Mouse (Mus musculus): ENCODE data around the gene Tmprss7. TPM values are rescaled to one million over a fixed set of nuclear protein-coding genes. Genes with fewer than 3 reads are reported as not detected.

The Tmprss7 gene
- polyA plus RNA-seq, 1 experiment from 2014 or later = 0.52 TPM

DNA sequence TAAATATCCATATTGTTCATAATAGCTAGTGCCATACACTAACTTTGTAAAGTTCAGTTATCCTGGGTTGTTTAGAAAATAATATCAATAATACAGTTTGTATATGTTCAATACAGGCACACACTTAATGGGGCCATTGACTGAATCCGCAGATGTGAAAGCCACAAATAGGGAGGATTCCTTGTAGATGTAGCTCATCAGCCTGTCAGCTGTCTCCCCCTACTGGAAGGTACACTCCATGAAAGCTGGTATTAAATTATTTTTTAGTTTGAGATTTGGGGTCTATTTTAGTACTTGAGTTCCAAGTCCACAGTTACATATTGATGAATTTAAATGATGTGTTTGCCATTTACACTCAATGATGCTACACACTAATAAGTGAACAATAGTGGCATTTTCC, 17.0 kb downstream of the Tmprss7 start:
- no peaks in the 10 kb centered on the region for H3K9me3 ChIP-seq
- H3K4me3 ChIP-seq = no peak overlapping the region
- no peaks in the 10 kb centered on the region for H3K27me3 ChIP-seq
- no peak overlapping the region for H3K4me2 ChIP-seq (replicated peaks)
- no peaks in the 10 kb centered on the region for H3K36me3 ChIP-seq
- no peaks in the 10 kb centered on the region for H3K4me1 ChIP-seq
- ATAC-seq (ENCODE audit: low FRiP score, low read depth) = no peak
- H3K27ac ChIP-seq (replicated peaks) = no peak overlapping the region
- WGBS = 31% methylated on average over 1 of the region's 1 CpGs
- no peak overlapping the region for H3K9ac ChIP-seq (replicated peaks)

DNA sequence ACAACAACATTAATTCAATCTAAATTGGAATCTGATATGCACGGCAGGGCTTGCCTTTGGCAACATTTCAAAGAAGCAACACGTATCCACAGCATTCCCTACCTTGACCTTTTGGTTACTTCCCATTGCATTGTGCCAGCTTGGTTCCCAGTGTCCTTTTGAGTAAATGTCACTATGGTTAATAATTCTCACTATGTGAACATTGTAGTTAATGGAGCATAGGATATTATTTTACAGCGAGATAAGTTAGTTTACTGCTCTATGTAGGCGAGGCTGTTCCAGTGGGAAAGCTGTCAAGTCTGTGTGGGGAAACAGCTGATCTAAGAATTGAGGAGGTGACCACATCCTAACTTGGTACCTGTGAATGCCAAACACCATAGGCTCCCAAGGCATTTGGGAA, 23.5 kb downstream of the Tmprss7 start:
- 79% methylated on average over 4 of the region's 4 CpGs for WGBS
- Histone ChIP-seq H3K27ac (replicated peaks) (no peak overlapping the region), H3K4me3 (no peak overlapping the region), H3K36me3 (no peaks in the 10 kb centered on the region), H3K27me3 (no peaks in the 10 kb centered on the region), H3K4me1 (no peaks in the 10 kb centered on the region), H3K9me3 (no peaks in the 10 kb centered on the region), H3K4me2 (replicated peaks) (no peak overlapping the region), H3K9ac (replicated peaks) (no peak overlapping the region)
- no peak for ATAC-seq (ENCODE audit: low FRiP score, low read depth)

DNA sequence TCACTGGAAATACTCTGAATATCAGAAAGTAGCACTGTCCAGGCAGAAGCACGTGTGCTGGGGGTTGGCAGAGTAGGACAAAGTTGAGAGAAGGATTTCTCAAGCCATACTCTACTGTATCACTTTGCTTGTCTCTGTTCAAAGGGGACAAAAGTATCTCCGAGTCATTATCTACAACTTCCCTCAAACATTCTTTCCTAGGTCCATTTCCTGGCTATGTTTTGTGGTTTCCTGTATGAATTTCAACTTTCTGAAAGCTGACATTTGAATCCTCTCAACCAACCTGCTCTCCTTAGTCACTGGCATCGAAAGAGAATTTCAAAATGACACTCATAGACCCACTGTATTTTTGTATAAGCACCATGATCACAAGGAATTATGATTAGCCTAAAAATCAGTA, 25.3 kb downstream of the Tmprss7 start:
- Histone ChIP-seq H3K4me1 (no peaks in the 10 kb centered on the region), H3K27ac (replicated peaks) (no peak overlapping the region), H3K9me3 (no peaks in the 10 kb centered on the region), H3K4me2 (replicated peaks) (no peak overlapping the region), H3K36me3 (no peaks in the 10 kb centered on the region), H3K27me3 (no peaks in the 10 kb centered on the region), H3K4me3 (no peak overlapping the region), H3K9ac (replicated peaks) (no peak overlapping the region)
- ATAC-seq (ENCODE audit: low FRiP score, low read depth) = no peak
- WGBS = 69% methylated on average over 3 of the region's 3 CpGs

DNA sequence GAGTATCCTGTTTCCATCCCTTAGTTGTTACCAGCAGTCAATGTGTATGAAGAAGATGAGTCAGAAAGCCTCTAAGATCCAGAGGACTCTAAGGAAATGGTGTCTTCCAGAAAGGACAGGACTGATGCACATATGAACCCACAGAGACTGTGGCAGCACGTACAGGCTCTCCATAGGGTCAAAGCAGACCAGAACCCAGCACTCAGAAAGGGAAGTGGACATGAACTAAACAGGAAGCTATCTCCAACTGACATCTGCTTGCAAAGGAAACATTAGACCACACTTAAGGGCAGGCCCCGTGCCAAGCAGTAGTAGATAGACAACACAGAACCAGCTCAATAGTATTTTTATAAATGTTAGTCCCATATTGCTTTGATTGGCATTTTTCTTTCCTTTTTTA, 27.3 kb downstream of the Tmprss7 start:
- no peaks in the 10 kb centered on the region for H3K36me3 ChIP-seq
- H3K9me3 ChIP-seq = no peaks in the 10 kb centered on the region
- H3K27me3 ChIP-seq = no peaks in the 10 kb centered on the region
- H3K4me1 ChIP-seq = no peaks in the 10 kb centered on the region
- ATAC-seq (ENCODE audit: low FRiP score, low read depth) = no peak
- no peak overlapping the region for H3K27ac ChIP-seq (replicated peaks)
- H3K4me3 ChIP-seq = no peak overlapping the region
- no peak overlapping the region for H3K9ac ChIP-seq (replicated peaks)
- 84% methylated on average over 2 of the region's 2 CpGs for WGBS
- no peak overlapping the region for H3K4me2 ChIP-seq (replicated peaks)

DNA sequence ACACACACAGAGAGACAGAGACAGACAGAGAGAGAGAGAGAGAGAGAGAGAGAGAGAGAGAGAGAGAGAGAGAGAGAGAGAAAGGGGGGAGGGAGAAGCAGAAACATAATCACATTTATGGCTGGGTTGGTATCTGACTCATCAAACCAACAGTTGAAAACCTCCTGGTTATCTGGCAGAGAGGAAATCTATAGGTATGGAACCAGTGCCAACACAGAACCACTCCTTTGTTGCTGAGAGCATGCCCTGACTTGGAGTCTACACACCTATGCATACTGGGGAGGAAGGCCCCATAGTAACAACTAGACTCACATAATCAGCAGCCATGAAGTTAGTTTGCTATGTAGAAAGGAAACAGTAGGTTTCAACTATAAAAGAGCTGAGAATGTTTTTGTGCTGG, 31.1 kb downstream of the Tmprss7 start:
- Histone ChIP-seq H3K9me3 (no peaks in the 10 kb centered on the region), H3K27ac (replicated peaks) (no peak overlapping the region), H3K4me3 (no peak overlapping the region), H3K9ac (replicated peaks) (no peak overlapping the region), H3K36me3 (no peaks in the 10 kb centered on the region), H3K4me1 (no peaks in the 10 kb centered on the region), H3K4me2 (replicated peaks) (no peak overlapping the region), H3K27me3 (no peaks in the 10 kb centered on the region)
- no peak for ATAC-seq (ENCODE audit: low FRiP score, low read depth)

DNA sequence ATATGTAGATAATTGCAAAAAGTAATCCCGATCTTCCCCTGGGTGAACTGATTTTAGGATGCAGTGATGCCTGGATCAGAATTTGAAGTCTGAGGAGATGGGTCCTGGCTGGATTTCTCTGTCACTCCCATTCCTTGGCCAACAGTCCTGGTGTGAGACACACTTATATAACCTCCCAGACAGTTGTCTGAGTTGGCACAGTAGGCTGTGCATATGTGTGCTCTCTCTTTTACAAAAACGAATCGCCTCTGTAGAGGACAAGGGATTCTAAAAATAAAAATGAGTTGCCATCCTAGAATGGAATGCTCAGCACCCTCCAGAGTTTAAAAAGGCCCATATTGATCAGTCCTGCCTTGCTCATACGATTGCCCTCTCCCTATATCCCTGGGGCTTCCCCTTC, 33.9 kb downstream of the Tmprss7 start:
- Histone ChIP-seq H3K36me3 (no peaks in the 10 kb centered on the region), H3K4me2 (replicated peaks) (no peak overlapping the region), H3K4me1 (no peaks in the 10 kb centered on the region), H3K9me3 (no peaks in the 10 kb centered on the region), H3K27ac (replicated peaks) (no peak overlapping the region), H3K27me3 (peaks cover 3% of the 10 kb centered on the region), H3K9ac (replicated peaks) (no peak overlapping the region), H3K4me3 (no peak overlapping the region)
- ATAC-seq (ENCODE audit: low FRiP score, low read depth) = no peak
- 89% methylated on average over 4 of the region's 4 CpGs for WGBS

DNA sequence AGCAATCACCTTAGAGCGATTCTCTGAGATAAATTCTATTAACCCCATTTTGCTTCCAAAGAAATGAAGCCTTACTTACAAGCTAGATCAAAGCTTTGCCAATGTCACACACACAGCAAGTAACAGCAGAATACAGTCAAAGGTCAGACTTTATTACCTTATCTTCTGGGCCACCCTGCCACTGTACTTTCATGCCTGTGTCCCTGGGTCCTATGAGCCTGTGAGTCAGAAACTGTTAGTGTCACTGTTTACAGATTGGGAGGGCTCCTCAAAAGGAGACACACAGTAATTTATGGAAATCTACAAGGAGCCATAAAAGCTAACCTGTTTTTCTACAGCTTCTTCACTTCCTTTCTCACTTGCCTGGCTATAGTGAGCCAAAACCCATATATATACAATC, 35.2 kb downstream of the Tmprss7 start:
- no peaks in the 10 kb centered on the region for H3K9me3 ChIP-seq
- H3K27me3 ChIP-seq = peaks cover 17% of the 10 kb centered on the region
- H3K9ac ChIP-seq (replicated peaks) = no peak overlapping the region
- peaks cover 6% of the 10 kb centered on the region; the same call in 1 of the 2 replicates for H3K4me1 ChIP-seq
- H3K4me2 ChIP-seq (replicated peaks) = no peak overlapping the region
- no peak for ATAC-seq (ENCODE audit: low FRiP score, low read depth)
- no peaks in the 10 kb centered on the region for H3K36me3 ChIP-seq
- WGBS = 92% methylated on average over 1 of the region's 1 CpGs
- no peak overlapping the region for H3K27ac ChIP-seq (replicated peaks)
- no peak overlapping the region for H3K4me3 ChIP-seq

DNA sequence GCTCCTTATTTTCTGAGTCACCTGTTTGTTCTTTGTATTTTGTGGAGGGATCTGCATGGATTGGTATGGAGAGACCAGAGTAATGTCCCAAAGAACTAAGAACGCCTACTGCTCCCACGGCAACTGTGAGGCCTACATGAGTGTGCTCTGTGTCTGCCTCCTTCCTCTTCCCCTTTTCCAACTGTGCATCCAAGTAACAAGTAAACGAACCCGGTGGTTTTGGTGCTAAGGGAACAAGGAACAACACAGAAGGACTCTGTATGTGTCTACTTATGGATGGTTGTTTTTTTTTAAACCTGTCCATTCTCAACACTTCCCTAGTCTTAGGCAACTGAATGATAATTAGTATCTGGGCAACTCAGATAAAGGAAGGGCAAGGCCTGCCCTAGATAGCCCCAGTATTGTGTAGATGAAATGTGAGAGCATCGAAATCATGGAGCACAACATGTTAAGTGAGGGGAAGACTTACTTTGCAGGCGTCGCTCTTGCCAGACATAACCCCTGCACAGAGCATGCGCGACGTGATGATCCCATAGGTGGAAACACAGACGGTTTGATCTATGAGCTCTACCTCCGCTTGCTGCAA, 35.8 kb downstream of the Tmprss7 start:
- no peak overlapping the region for H3K4me3 ChIP-seq
- no peaks in the 10 kb centered on the region for H3K36me3 ChIP-seq
- H3K9ac ChIP-seq (replicated peaks) = no peak overlapping the region
- H3K27ac ChIP-seq (replicated peaks) = no peak overlapping the region
- H3K9me3 ChIP-seq = no peaks in the 10 kb centered on the region
- no peak for ATAC-seq (ENCODE audit: low FRiP score, low read depth)
- WGBS = 93% methylated on average over 12 of the region's 12 CpGs
- peaks cover 22% of the 10 kb centered on the region for H3K27me3 ChIP-seq
- H3K4me2 ChIP-seq (replicated peaks) = no peak overlapping the region
- peaks cover 6% of the 10 kb centered on the region; the same call in 1 of the 2 replicates for H3K4me1 ChIP-seq

DNA sequence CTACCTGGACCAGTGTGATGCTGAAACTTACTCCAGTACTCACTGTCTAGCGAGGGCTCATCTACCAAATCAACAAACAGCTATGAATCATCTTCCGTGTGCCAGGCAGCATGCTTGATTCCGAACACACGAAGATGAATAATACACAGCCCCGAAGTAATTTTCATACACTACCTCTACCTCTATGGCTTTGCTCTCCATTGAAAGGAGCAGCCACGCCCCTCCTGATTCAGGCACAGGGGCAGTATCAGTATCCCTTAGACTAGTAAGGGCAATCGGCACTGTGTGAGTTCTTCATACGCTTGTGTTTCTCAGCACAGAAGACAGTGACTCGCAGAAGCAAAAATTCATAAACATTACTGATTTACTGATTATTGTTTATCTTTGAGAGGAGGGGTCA, 39.0 kb downstream of the Tmprss7 start:
- peaks cover 25% of the 10 kb centered on the region for H3K27me3 ChIP-seq
- WGBS = 64% methylated on average over 9 of the region's 9 CpGs
- H3K9ac ChIP-seq (replicated peaks) = no peak overlapping the region
- H3K9me3 ChIP-seq = no peaks in the 10 kb centered on the region
- H3K36me3 ChIP-seq = no peaks in the 10 kb centered on the region
- no peak overlapping the region for H3K27ac ChIP-seq (replicated peaks)
- no peak overlapping the region for H3K4me3 ChIP-seq
- peak overlapping the region; percentile 50; the same call in 1 of the 2 replicates for H3K4me2 ChIP-seq (replicated peaks)
- peaks cover 6% of the 10 kb centered on the region; the same call in 1 of the 2 replicates for H3K4me1 ChIP-seq
- no peak for ATAC-seq (ENCODE audit: low FRiP score, low read depth)

DNA sequence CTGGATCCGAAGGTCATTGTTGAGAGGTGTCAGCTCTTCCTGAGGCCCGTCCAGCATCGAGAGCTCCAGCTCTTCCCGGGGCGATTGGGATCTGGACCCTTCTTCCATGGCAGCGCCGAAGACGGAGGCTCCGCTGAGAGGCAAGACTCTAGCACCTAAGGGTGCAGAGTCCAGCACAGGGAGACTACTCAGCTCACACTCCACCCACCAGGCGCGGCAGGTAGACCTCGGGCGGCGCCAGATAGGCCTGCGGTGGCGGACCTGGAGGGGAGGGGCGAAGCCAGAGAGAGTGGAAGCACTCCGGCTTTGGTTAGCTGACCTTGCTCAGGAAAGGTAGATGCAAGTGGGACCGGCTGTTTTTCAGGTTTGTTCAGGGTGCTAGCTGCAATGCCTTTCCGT, 39.5 kb downstream of the Tmprss7 start, which contains the start of gene BC016579:
Gene BC016579, minus strand, starts transcription at position 135 of the 399 bp plus-strand sequence.
- Histone ChIP-seq H3K9ac (replicated peaks) (no peak within 1 kb of the TSS), H3K4me2 (replicated peaks) (peak within 1 kb of the TSS; percentile 50), H3K27me3 (peaks cover 25% of the 10 kb centered on the region), H3K36me3 (no peaks in the 10 kb centered on the region), H3K4me1 (peaks cover 6% of the 10 kb centered on the region; the same call in 1 of the 2 replicates), H3K9me3 (no peaks in the 10 kb centered on the region), H3K27ac (replicated peaks) (no peak within 1 kb of the TSS), H3K4me3 (peak within 1 kb of the TSS; percentile 24)
- 5% methylated on average over 20 of the region's 20 CpGs for WGBS
- ATAC-seq (ENCODE audit: low FRiP score, low read depth) = peak; percentile 60

DNA sequence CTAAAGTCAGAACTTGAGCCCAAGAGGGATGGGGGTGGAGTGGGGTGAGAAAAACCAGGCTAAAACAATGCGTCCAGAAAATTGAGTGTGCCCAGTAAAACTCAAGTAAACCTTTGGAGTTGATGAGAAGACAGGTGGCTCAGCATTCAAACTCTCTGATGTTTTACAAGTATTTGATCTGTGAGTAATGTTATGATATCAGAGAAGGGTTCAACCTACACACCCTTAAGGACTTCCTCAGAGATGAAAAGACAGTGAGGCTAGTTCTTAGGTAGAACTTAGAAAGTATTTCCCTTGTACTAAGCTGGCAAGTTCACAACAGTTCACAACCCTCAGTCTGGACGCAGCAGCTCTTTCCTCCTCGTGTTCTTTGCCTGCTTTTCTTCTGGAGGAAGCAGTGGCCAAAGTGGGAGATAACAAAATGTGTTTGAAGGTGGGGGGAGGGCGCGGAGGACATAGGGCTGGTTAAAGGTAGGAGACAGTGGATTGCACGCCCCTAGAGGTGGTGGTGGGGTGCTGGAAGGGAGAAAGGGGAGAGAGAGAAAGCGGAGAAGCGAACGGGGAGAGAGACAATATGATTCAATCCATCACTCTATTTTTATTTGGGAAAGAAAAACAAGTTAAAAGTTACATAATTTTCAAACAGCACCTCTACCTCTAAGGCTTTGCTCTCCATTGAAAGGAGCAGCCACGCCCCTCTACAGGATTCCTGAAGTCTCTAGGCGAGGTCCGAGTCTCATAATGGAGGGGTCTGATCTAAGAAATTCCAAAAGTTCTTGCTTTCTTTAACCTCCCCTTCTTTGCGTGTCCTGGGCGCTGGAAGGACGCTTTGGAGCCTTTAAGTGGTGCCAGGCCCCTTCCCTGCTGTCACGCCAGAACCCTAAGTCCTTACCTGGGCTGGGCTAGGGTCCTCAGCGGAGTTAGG, 40.2 kb downstream of the Tmprss7 start:
- WGBS = 14% methylated on average over 17 of the region's 17 CpGs
- Histone ChIP-seq H3K9me3 (no peaks in the 10 kb centered on the region), H3K4me3 (peak overlapping the region; percentile 24), H3K27ac (replicated peaks) (no peak overlapping the region), H3K36me3 (no peaks in the 10 kb centered on the region), H3K4me1 (peaks cover 6% of the 10 kb centered on the region; the same call in 1 of the 2 replicates), H3K27me3 (peaks cover 25% of the 10 kb centered on the region), H3K4me2 (replicated peaks) (peak overlapping the region; percentile 50), H3K9ac (replicated peaks) (no peak overlapping the region)
- peak; percentile 16; the same call in 1 of the 2 replicates for ATAC-seq (ENCODE audit: low FRiP score, low read depth)

DNA sequence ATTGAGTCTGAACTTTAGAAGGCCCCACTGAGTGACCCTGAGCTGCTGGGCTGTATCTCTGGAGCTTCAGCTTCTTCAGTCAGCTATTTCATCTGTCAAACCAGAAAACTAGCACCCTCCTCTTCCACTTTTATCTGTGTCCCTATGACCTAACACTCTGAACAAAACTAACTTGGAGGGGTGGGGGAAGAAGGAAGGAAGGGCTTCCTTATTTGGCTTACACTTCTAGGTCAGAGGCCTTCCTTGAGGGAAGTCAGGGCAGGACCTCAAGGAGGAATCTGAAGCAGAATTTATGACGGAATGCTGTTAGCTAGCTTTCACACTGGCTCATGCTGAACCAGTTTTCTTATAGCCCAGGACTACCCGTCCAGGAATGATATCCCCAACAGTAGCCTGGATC, 42.0 kb downstream of the Tmprss7 start:
- H3K4me3 ChIP-seq = no peak overlapping the region
- H3K36me3 ChIP-seq = no peaks in the 10 kb centered on the region
- H3K9ac ChIP-seq (replicated peaks) = no peak overlapping the region
- H3K4me2 ChIP-seq (replicated peaks) = no peak overlapping the region
- no peak for ATAC-seq (ENCODE audit: low FRiP score, low read depth)
- H3K4me1 ChIP-seq = peaks cover 6% of the 10 kb centered on the region; the same call in 1 of the 2 replicates
- no peaks in the 10 kb centered on the region for H3K9me3 ChIP-seq
- 67% methylated on average over 2 of the region's 2 CpGs for WGBS
- H3K27ac ChIP-seq (replicated peaks) = no peak overlapping the region
- H3K27me3 ChIP-seq = peaks cover 25% of the 10 kb centered on the region
